Mouse (Mus musculus): ENCODE measurements at regions not wholly inside any gene's neighbourhood (a gene's known extent, or its start where the extent isn't known, plus 50 kb on each side); places are given as distances from the start of the nearest gene placed in this dataset.

GRCm38 (mm10) chr12:58556060-58556459, 287.0 kb upstream of the Clec14a start:
- no peak for TF ChIP-seq EP300 (optimal IDR thresholded peaks at IDR 0.05)
- TF ChIP-seq CTCF (IDR thresholded peaks at IDR 0.05; ENCODE audit: low read depth): no peak
